Mouse (Mus musculus) large intestine, adult 2 months (tissue): ENCODE measurements around the gene Litaf. TPM values are rescaled to one million over a fixed set of nuclear protein-coding genes. Genes with fewer than 3 reads are reported as not detected.
"Not testable (repeated sequence)": the region's sequence is repeated elsewhere in the genome, so short reads cannot be mapped to it uniquely, and the experiment has no call there.

ENCODE experiments used
- DNase-seq: peaks from one replicate; pipeline ENCODE4 v3.0.0-alpha.2; 2012; ENCODE audit warnings: low read depth, low spot score
- WGBS: fragments of 180-500 bp; shearing (Covaris S2); methylation state at CpG from one replicate; pipeline ENCODE4 v1.1.7; 2018; 5-methylcytosine and 5-hydroxymethylcytosine counted together
- polyA plus RNA-seq: library from polyadenylated mRNA; depleted of rRNA; stranded (reverse); fragments of >200 nt; gene quantifications from 2 replicates; pipeline ENCODE4 v1.2.3, GENCODE M21; 2012

Litaf gene
- polyA plus RNA-seq, 1 experiment = 200 TPM

- not testable (repeated sequence) for DNase-seq
- WGBS = 57% methylated on average over 1 of the region's 1 CpGs
Measured at GRCm38 (mm10) chr16:10969944-10970343, 96.0 kb downstream of the Litaf start.

GRCm38 (mm10) chr16:10969342-10969741 is 96.6 kb downstream of the Litaf start:
- DNase-seq = no peak
- WGBS = 69% methylated on average over 5 of the region's 5 CpGs

GRCm38 (mm10) chr16:10968299-10968698 is 97.7 kb downstream of the Litaf start:
- DNase-seq = no peak
- WGBS = 73% methylated on average over 4 of the region's 4 CpGs

GRCm38 (mm10) chr16:10967756-10968155 is 98.2 kb downstream of the Litaf start:
- DNase-seq = no peak
- 81% methylated on average over 7 of the region's 7 CpGs for WGBS

GRCm38 (mm10) chr16:10967013-10967412 is 98.9 kb downstream of the Litaf start:
- WGBS = 70% methylated on average over 6 of the region's 6 CpGs
- no peak for DNase-seq

GRCm38 (mm10) chr16:10965034-10965433 is 100.9 kb downstream of the Litaf start:
- 75% methylated on average over 2 of the region's 2 CpGs for WGBS
- DNase-seq = no peak

- WGBS = 90% methylated on average over 10 of the region's 10 CpGs
Measured at GRCm38 (mm10) chr16:10960916-10961315, 105.0 kb downstream of the Litaf start.

GRCm38 (mm10) chr16:10958763-10959440 is 107.1 kb downstream of the Litaf start:
- WGBS = 63% methylated on average over 7 of the region's 7 CpGs
- no peak for DNase-seq

More at GRCm38 (mm10) chr16:10960916-10961315, 105.0 kb downstream of the Litaf start:
- no peak for DNase-seq

- not testable (repeated sequence) for DNase-seq
- WGBS = 90% methylated on average over 12 of the region's 12 CpGs
Measured at GRCm38 (mm10) chr16:10958307-10958706, 107.7 kb downstream of the Litaf start.

GRCm38 (mm10) chr16:10957794-10958193 is 108.2 kb downstream of the Litaf start:
- 78% methylated on average over 3 of the region's 3 CpGs for WGBS
- DNase-seq = no peak

GRCm38 (mm10) chr16:10956938-10957685 is 108.8 kb downstream of the Litaf start:
- DNase-seq = no peak
- WGBS = 75% methylated on average over 8 of the region's 8 CpGs

- no peak for DNase-seq
- 77% methylated on average over 4 of the region's 4 CpGs for WGBS
Measured at GRCm38 (mm10) chr16:10955078-10955477, 110.9 kb downstream of the Litaf start.

GRCm38 (mm10) chr16:10952881-10953280 is 113.1 kb downstream of the Litaf start:
- 88% methylated on average over 3 of the region's 3 CpGs for WGBS

GRCm38 (mm10) chr16:10952071-10952470 is 113.9 kb downstream of the Litaf start:
- no peak for DNase-seq
- WGBS = 70% methylated on average over 2 of the region's 2 CpGs

More at GRCm38 (mm10) chr16:10952881-10953280, 113.1 kb downstream of the Litaf start:
- no peak for DNase-seq

GRCm38 (mm10) chr16:10951581-10951980 is 114.4 kb downstream of the Litaf start:
- no peak for DNase-seq
- 12% methylated on average over 3 of the region's 3 CpGs for WGBS

GRCm38 (mm10) chr16:10950539-10950938 is 115.4 kb downstream of the Litaf start:
- no peak for DNase-seq
- WGBS = 86% methylated on average over 9 of the region's 9 CpGs

GRCm38 (mm10) chr16:10947724-10948123 is 118.2 kb downstream of the Litaf start:
- no peak for DNase-seq
- 50% methylated on average over 3 of the region's 3 CpGs for WGBS

- no peak for DNase-seq
- 79% methylated on average over 7 of the region's 7 CpGs for WGBS
Measured at GRCm38 (mm10) chr16:10945381-10946127, 120.4 kb downstream of the Litaf start.

GRCm38 (mm10) chr16:10944545-10944944 is 121.4 kb downstream of the Litaf start:
- 72% methylated on average over 7 of the region's 7 CpGs for WGBS
- no peak for DNase-seq

GRCm38 (mm10) chr16:10943257-10943656 is 122.7 kb downstream of the Litaf start:
- WGBS = 59% methylated on average over 5 of the region's 5 CpGs
- DNase-seq = no peak
